Mouse (Mus musculus) intestine, postnatal 0 days (tissue): ENCODE results near the gene Prss46. TPM values are rescaled to one million over a fixed set of nuclear protein-coding genes. Genes with fewer than 3 reads are reported as not detected.

Experiments
- ATAC-seq: fragments of 200-750 bp; cut with Nextera tagmentation; 2 replicates; pipeline ENCODE4 v1.8.0; 2017; ENCODE audit warnings: mild to moderate bottlenecking, moderate TSS enrichment, moderate library complexity
- H3K27ac ChIP-seq: fragments of 300-500 bp; sonication (generic); 2 replicates; pipeline ENCODE4 v1.5.1; 2014; ENCODE audit warnings: mild to moderate bottlenecking, low read depth, low read length, moderate library complexity
- H3K27me3 ChIP-seq: fragments of 300-500 bp; sonication (generic); replicated peaks from 2 replicates; pipeline ENCODE4 v1.6.1; 2014; ENCODE audit warnings: low read length, mixed read lengths; ENCODE audit not compliant: control insufficient read depth, insufficient read depth
- H3K36me3 ChIP-seq: fragments of 300-500 bp; sonication (generic); 2 replicates; pipeline ENCODE4 v1.6.1; 2014; ENCODE audit warnings: mild to moderate bottlenecking, moderate library complexity; ENCODE audit not compliant: control insufficient read depth, insufficient read depth
- H3K4me1 ChIP-seq: fragments of 300-500 bp; sonication (generic); replicated peaks from 2 replicates; pipeline ENCODE4 v1.6.1; 2014; ENCODE audit warnings: antibody characterized with exemption, low read length, mixed read lengths; ENCODE audit not compliant: control insufficient read depth, insufficient read depth
- H3K4me2 ChIP-seq: fragments of 300-500 bp; sonication (generic); replicated peaks from 2 replicates; pipeline ENCODE4 v1.6.1; 2014; ENCODE audit warnings: low read depth, mild to moderate bottlenecking, moderate library complexity
- H3K4me3 ChIP-seq: fragments of 300-500 bp; sonication (generic); 2 replicates; pipeline ENCODE4 v1.5.1; 2014; ENCODE audit warnings: low read depth, low read length
- H3K9ac ChIP-seq: fragments of 300-500 bp; sonication (generic); 2 replicates; pipeline ENCODE4 v1.6.1; 2014; ENCODE audit warnings: mild to moderate bottlenecking, low read depth, low read length
- H3K9me3 ChIP-seq: fragments of 300-500 bp; sonication (generic); 2 replicates; pipeline ENCODE4 v1.6.1; 2016; ENCODE audit warnings: mixed run types; ENCODE audit not compliant: control insufficient read depth
- CTCF ChIP-seq: sonication (generic); IDR thresholded peaks from 2 replicates; pipeline ENCODE4 v1.5.1; 2016; ENCODE audit warnings: low read depth, mild to moderate bottlenecking, control low read depth, antibody characterized with exemption, moderate library complexity
- WGBS: fragments of 180-500 bp; shearing (Covaris S2); extraction: QIAGEN DNeasy Blood & Tissue Kit; methylation state at CpG from one replicate; pipeline ENCODE4 v1.1.7; 2014; 5-methylcytosine and 5-hydroxymethylcytosine counted together
- polyA plus RNA-seq: library from polyadenylated mRNA; unstranded; fragments of >200 nt; fragmentation: Nextera tagmentation; extraction: Ambion mirVana; gene quantifications from 2 replicates; pipeline ENCODE4 v1.2.1, GENCODE M21; 2015

Prss46 gene
- polyA plus RNA-seq, 1 experiment from 2014 or later, result not detected

GRCm38 (mm10) chr9:110873681-110874659, 29.7 kb downstream of the Prss46 start:
- Histone ChIP-seq H3K4me2 (peak overlapping the region; percentile 60), H3K4me3 (peak overlapping the region; percentile 26), H3K9me3 (no peaks in the 10 kb centered on the region), H3K9ac (peak overlapping the region; percentile 18; the same call in 1 of the 2 replicates), H3K4me1 (peaks cover 23% of the 10 kb centered on the region), H3K27me3 (no peaks in the 10 kb centered on the region), H3K36me3 (no peaks in the 10 kb centered on the region), H3K27ac (peak overlapping the region; percentile 80)
- 14% methylated on average over 40 of the region's 40 CpGs for WGBS
- peak; percentile 53 for TF ChIP-seq CTCF
- ATAC-seq, result no peak

- no peak overlapping the region for H3K4me3 ChIP-seq
- 27% methylated on average over 3 of the region's 3 CpGs for WGBS
- TF ChIP-seq CTCF, result no peak
- no peaks in the 10 kb centered on the region for H3K9me3 ChIP-seq
- no peak overlapping the region for H3K4me2 ChIP-seq
- peaks cover 23% of the 10 kb centered on the region for H3K4me1 ChIP-seq
- H3K27me3 ChIP-seq, result no peaks in the 10 kb centered on the region
- no peaks in the 10 kb centered on the region for H3K36me3 ChIP-seq
- no peak overlapping the region for H3K9ac ChIP-seq
- peak overlapping the region; percentile 80 for H3K27ac ChIP-seq
- ATAC-seq, result no peak
Observed at GRCm38 (mm10) chr9:110874660-110875191, 30.4 kb downstream of the Prss46 start.

GRCm38 (mm10) chr9:110875288-110875695, 31.0 kb downstream of the Prss46 start:
- no peak overlapping the region for H3K9ac ChIP-seq
- H3K36me3 ChIP-seq, result no peaks in the 10 kb centered on the region
- no peaks in the 10 kb centered on the region for H3K9me3 ChIP-seq
- H3K4me3 ChIP-seq, result no peak overlapping the region
- WGBS, result 20% methylated on average over 4 of the region's 6 CpGs
- no peaks in the 10 kb centered on the region for H3K27me3 ChIP-seq
- ATAC-seq, result peak; percentile 64
- H3K4me1 ChIP-seq, result peaks cover 19% of the 10 kb centered on the region
- TF ChIP-seq CTCF, result no peak
- H3K27ac ChIP-seq, result peak overlapping the region; percentile 80
- no peak overlapping the region for H3K4me2 ChIP-seq

GRCm38 (mm10) chr9:110877353-110877752, 33.0 kb downstream of the Prss46 start:
- Histone ChIP-seq H3K9me3 (no peaks in the 10 kb centered on the region), H3K4me2 (no peak overlapping the region; the same call in 1 of the 2 replicates), H3K4me3 (no peak overlapping the region), H3K27ac (peak overlapping the region; percentile 66), H3K36me3 (no peaks in the 10 kb centered on the region), H3K27me3 (no peaks in the 10 kb centered on the region), H3K9ac (no peak overlapping the region), H3K4me1 (peaks cover 14% of the 10 kb centered on the region)
- WGBS, result 35% methylated on average over 1 of the region's 1 CpGs
- 0 out of 2 replicates have a peak, but pooled peaks have one; percentile 4 for ATAC-seq
- TF ChIP-seq CTCF, result no peak

GRCm38 (mm10) chr9:110877888-110878287, 33.6 kb downstream of the Prss46 start:
- Histone ChIP-seq H3K27me3 (no peaks in the 10 kb centered on the region), H3K4me3 (no peak overlapping the region), H3K9me3 (no peaks in the 10 kb centered on the region), H3K27ac (peak overlapping the region; percentile 66), H3K4me1 (peaks cover 14% of the 10 kb centered on the region), H3K4me2 (no peak overlapping the region; the same call in 1 of the 2 replicates), H3K9ac (no peak overlapping the region), H3K36me3 (no peaks in the 10 kb centered on the region)
- ATAC-seq, result no peak
- WGBS, result 90% methylated on average over 5 of the region's 5 CpGs
- TF ChIP-seq CTCF, result no peak

GRCm38 (mm10) chr9:110879191-110879920, 35.0 kb downstream of the Prss46 start, which contains the start of gene Als2cl:
Gene Als2cl, plus strand, starts transcription at chr9:110879870.
- H3K4me3 ChIP-seq, result peak within 1 kb of the TSS; percentile 49
- H3K4me2 ChIP-seq, result peak within 1 kb of the TSS; percentile 75
- TF ChIP-seq CTCF, result no peak
- peak within 1 kb of the TSS; percentile 60 for H3K9ac ChIP-seq
- ATAC-seq, result no peak
- no peaks in the 10 kb centered on the region for H3K27me3 ChIP-seq
- H3K27ac ChIP-seq, result peak within 1 kb of the TSS; percentile 88
- H3K4me1 ChIP-seq, result peaks cover 12% of the 10 kb centered on the region
- H3K36me3 ChIP-seq, result no peaks in the 10 kb centered on the region; the same call in 1 of the 2 replicates
- no peaks in the 10 kb centered on the region for H3K9me3 ChIP-seq
- WGBS, result 18% methylated on average over 12 of the region's 12 CpGs
